Mouse (Mus musculus): Measurements from ENCODE around the gene Lsm4. TPM values are rescaled to one million over a fixed set of nuclear protein-coding genes. Genes with fewer than 3 reads are reported as not detected.

Gene Lsm4
- polyA plus RNA-seq, 1 experiment from 2014 or later = 355 TPM

DNA sequence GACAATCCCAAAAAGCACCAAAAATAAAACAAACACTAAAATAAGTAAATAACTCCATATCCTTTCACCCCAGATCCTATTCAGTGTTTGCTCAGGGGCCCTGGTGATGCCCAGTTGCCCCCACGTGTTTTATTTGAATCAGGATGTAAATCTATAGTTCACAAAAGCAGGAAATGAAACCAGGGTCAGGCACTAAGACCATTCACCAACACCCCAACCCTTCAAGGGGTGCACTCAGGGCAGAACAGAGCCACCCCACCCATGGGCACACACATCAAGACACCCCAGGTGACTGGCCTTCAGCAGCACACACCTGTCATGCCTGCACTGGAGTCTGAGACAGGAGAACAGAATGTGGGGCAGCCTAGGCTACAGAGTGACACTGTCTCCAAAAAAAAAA lies 18.9 kb upstream of the Lsm4 start:
- H3K36me3 ChIP-seq = peaks cover 59% of the 10 kb centered on the region
- peak overlapping the region; percentile 93 for H3K27ac ChIP-seq (replicated peaks)
- H3K4me1 ChIP-seq = peaks cover 68% of the 10 kb centered on the region
- H3K4me3 ChIP-seq = no peak overlapping the region
- DNase-seq (ENCODE audit: low spot score) = no peak
- H3K9me3 ChIP-seq (replicated peaks) = no peaks in the 10 kb centered on the region
- no peaks in the 10 kb centered on the region for H3K27me3 ChIP-seq (ENCODE audit: low read depth, poor library complexity, severe bottlenecking)
- 76% methylated on average over 1 of the region's 1 CpGs for WGBS

DNA sequence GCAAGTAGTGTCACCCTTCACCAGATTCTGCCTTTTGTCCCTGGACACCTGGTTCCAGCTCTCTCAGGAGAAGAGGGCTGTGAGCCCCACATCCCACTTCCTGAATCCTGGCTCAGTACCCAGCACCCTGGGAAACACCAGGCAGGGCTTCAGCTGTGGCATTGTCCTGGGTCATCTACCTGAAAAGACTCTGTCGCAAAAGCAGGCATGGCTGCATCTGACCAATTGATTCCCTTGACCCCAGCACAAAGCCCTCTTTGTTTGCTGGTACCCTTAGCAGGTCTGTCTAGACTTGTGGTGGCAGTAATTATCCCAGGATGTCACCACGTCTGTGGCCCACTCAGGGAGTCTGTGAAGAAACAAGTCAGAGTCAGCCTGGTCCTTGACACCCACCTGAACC lies 17.6 kb upstream of the Lsm4 start:
- H3K9me3 ChIP-seq (replicated peaks) = no peaks in the 10 kb centered on the region
- peak; percentile 40 for DNase-seq (ENCODE audit: low spot score)
- peaks cover 77% of the 10 kb centered on the region for H3K4me1 ChIP-seq
- WGBS = 17% methylated on average over 2 of the region's 2 CpGs
- H3K27me3 ChIP-seq (ENCODE audit: low read depth, poor library complexity, severe bottlenecking) = no peaks in the 10 kb centered on the region
- peaks cover 46% of the 10 kb centered on the region for H3K36me3 ChIP-seq
- H3K27ac ChIP-seq (replicated peaks) = peak overlapping the region; percentile 93
- peak overlapping the region; percentile 34 for H3K4me3 ChIP-seq

DNA sequence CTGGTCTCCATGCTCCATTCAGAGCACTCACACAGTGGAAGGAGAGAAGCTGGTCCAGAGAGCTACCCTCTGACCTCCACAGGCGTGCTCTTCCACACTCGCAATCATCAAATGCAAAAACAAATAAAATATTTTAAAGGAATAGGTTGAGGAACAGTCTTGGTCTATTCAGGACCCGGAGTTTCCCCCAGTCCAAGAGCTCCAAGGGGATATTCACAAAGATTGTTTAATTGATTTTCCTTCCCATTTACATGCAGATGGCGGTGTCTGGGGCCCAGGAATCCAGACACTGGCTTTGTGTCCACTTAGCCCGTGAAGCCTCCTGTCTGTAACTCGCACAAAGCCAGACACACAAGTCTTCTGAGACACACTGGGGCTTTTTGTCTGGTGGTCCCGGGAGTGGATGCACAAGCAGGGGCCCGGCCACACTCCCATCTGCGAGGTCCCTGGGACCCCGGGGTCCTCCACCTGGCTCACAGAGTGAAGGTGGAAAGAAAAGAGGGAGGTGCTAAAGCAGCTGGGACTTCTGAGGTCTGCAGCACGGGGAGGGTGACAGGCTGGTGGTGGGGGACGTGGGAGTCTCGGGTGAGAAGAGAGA lies 16.8 kb upstream of the Lsm4 start:
- WGBS = 44% methylated on average over 13 of the region's 13 CpGs
- Histone ChIP-seq H3K27ac (replicated peaks) (peak overlapping the region; percentile 93), H3K9me3 (replicated peaks) (no peaks in the 10 kb centered on the region), H3K4me1 (peaks cover 82% of the 10 kb centered on the region), H3K36me3 (peaks cover 37% of the 10 kb centered on the region), H3K27me3 (ENCODE audit: low read depth, poor library complexity, severe bottlenecking) (no peaks in the 10 kb centered on the region), H3K4me3 (peak overlapping the region; percentile 34; the same call in 1 of the 2 replicates)
- peak; percentile 60 for DNase-seq (ENCODE audit: low spot score)

DNA sequence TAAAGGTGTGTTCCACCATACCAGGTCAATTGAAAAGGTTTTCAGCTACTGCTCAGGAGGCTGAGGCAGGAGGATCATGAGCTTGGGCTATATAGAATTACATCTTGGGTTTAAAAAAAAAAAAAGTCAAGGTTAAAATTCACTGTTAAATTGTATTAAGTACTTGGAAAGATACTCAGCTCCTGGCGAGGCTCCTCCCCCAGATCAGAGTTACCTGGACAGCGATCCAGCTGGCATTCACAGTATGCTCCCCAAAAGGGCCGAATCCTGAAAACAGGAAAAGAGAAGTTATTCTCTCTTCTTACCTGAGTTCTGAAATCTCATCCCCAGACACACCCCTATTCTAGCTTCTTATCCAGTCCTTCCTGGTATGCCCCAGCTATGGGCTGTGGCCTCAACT lies 15.8 kb upstream of the Lsm4 start:
- H3K9me3 ChIP-seq (replicated peaks) = no peaks in the 10 kb centered on the region
- peaks cover 83% of the 10 kb centered on the region for H3K4me1 ChIP-seq
- no peak for DNase-seq (ENCODE audit: low spot score)
- peak overlapping the region; percentile 93 for H3K27ac ChIP-seq (replicated peaks)
- WGBS = 94% methylated on average over 3 of the region's 3 CpGs
- peak overlapping the region; percentile 77 for H3K4me3 ChIP-seq
- peaks cover 28% of the 10 kb centered on the region for H3K36me3 ChIP-seq
- H3K27me3 ChIP-seq (ENCODE audit: low read depth, poor library complexity, severe bottlenecking) = no peaks in the 10 kb centered on the region

DNA sequence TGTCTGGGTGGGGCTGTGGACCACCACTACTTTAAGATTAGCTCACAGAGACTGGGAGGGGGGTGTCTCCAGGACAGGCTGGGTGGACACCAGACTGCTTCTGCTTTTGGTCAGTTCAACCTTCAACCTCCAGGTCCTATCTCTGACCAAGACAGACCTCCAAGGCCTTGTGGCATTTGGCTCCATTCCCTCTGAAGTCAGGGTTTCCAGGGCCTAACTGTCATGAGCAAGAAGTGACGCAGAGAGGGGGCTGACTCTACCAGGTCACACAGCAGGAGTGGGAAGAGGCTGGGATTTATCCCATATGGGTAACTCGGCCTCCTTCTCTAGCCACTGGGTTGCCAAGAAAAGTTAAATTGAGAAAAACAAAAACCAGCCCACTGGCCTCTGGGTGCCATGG lies 15.3 kb upstream of the Lsm4 start:
- Histone ChIP-seq H3K27me3 (ENCODE audit: low read depth, poor library complexity, severe bottlenecking) (no peaks in the 10 kb centered on the region), H3K36me3 (peaks cover 23% of the 10 kb centered on the region), H3K4me3 (peak overlapping the region; percentile 77), H3K9me3 (replicated peaks) (no peaks in the 10 kb centered on the region), H3K27ac (replicated peaks) (peak overlapping the region; percentile 93), H3K4me1 (peaks cover 78% of the 10 kb centered on the region)
- 81% methylated on average over 2 of the region's 2 CpGs for WGBS
- DNase-seq (ENCODE audit: low spot score) = no peak

DNA sequence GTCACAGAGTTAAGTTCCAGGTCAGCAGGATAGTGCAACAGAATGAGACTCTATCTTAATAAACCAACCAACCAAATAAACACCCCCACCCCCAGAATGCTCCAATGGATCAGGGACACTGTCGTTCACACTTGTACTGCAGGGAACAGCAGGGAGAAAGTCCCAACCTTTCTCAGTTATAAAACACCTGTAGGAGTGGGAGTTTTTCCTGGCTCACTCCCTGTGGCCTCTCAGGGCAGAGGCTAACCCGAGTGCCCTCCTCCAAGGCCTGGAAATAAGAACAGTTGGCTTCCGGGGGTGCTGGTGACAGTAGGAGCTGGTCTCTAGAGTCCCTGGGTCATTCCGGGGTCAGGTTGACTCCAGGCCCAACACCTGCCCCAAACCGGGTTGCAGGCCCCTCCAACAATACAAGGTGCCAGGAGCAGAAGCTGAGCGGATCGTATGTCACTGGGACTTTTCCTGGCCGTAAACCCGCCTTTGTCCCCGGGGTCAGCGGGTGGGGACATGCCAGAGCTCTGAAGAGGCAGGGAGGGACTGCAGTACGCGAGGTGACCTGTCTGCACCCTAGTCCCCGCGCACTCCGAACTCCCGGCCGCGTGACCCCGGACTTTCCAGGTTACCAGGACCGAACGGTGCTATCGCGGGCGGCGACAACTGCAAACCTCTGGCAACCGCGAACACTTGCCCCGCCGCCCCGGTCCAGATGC lies 14.0 kb upstream of the Lsm4 start:
- peak overlapping the region; percentile 93 for H3K27ac ChIP-seq (replicated peaks)
- H3K4me3 ChIP-seq = peak overlapping the region; percentile 77
- WGBS = 1% methylated on average over 31 of the region's 31 CpGs
- no peaks in the 10 kb centered on the region for H3K27me3 ChIP-seq (ENCODE audit: low read depth, poor library complexity, severe bottlenecking)
- peaks cover 14% of the 10 kb centered on the region for H3K36me3 ChIP-seq
- peaks cover 78% of the 10 kb centered on the region for H3K4me1 ChIP-seq
- H3K9me3 ChIP-seq (replicated peaks) = no peaks in the 10 kb centered on the region
- DNase-seq (ENCODE audit: low spot score) = no peak

DNA sequence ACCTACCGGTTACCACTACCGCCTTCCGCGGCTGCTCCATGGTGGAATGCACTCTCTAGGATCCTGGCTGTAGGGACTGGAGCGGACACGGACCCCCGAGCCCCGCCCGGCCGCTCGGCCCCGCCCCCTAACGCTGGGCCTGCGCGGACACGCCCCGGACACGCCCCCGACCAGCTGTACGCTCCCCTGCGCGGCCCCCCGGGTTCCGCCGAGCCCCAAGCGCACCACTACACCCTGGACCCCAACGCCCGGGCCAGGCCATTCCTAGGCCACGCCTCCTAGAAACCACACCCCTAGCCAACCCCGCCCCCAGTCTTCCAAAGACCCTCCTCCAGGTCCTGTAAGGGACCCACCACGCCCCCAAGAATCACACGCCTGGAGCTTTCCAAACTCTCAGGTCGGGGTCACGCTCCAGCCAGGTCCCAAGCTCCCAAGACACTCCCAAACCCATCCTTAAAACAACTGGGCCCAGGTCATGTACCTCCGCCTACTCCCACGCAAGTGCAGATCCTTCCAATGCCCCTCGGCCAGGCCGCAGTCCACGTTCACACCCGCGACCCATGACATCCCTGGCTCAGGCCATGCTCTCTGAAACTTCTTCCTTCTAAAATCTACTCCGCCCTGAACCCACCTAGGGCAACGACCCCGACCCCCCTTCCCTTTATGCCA lies 13.3 kb upstream of the Lsm4 start:
- WGBS = 1% methylated on average over 44 of the region's 44 CpGs
- peak overlapping the region; percentile 93 for H3K27ac ChIP-seq (replicated peaks)
- DNase-seq (ENCODE audit: low spot score) = peak; percentile 96
- no peaks in the 10 kb centered on the region for H3K9me3 ChIP-seq (replicated peaks)
- no peaks in the 10 kb centered on the region for H3K27me3 ChIP-seq (ENCODE audit: low read depth, poor library complexity, severe bottlenecking)
- peaks cover 11% of the 10 kb centered on the region for H3K36me3 ChIP-seq
- H3K4me3 ChIP-seq = peak overlapping the region; percentile 77
- peaks cover 71% of the 10 kb centered on the region for H3K4me1 ChIP-seq

DNA sequence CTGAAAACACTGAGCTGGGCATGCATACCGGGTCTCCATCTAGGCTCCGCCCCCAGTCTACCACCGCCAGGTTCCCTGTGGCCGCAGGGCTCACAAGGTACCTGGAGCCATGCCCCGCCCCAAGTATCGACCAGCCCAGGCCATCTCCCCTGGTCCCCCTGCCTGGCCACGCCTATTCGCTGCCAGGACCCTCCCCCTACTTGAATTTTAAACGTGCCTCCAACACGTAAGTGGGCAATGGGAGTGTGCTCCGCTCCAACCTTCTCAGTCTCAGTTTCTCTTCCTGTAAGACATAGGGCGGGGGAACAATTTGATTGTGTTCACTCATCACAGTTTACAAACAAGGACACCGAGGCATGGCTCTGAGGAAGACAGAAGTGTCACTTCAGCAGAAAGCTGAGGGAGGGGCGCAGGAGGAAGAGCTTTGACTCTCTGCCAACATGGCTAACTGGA lies 12.7 kb upstream of the Lsm4 start, which contains the start of gene Pgpep1:
Gene Pgpep1 (minus strand): TSS at position 116 of the 453 bp plus-strand sequence.
- peak; percentile 49 for DNase-seq (ENCODE audit: low spot score)
- Histone ChIP-seq H3K4me1 (peaks cover 65% of the 10 kb centered on the region), H3K9me3 (replicated peaks) (no peaks in the 10 kb centered on the region), H3K4me3 (peak within 1 kb of the TSS; percentile 77), H3K27me3 (ENCODE audit: low read depth, poor library complexity, severe bottlenecking) (no peaks in the 10 kb centered on the region), H3K36me3 (peaks cover 8% of the 10 kb centered on the region), H3K27ac (replicated peaks) (peak within 1 kb of the TSS; percentile 93)
- 5% methylated on average over 14 of the region's 14 CpGs for WGBS

DNA sequence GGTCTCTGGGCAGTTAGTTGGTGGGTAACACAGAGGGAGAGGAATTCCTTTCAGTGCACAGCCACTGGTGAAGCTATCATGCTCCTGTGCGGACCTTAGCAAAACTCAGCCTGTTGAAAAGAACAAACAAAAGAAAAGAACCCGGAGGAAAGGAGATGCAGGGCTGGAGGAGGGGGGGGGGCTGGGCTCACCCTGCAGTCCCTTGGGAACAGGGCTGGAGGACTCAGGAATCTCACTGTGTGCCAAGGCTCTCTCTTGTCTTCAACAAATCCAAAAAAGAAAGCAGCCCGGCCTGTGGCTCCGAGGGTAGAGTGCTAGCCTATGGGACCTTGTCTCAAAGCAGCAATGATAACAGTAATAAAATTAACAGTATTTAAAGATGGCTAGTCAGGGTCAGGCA lies 9.4 kb upstream of the Lsm4 start:
- no peaks in the 10 kb centered on the region for H3K27me3 ChIP-seq (ENCODE audit: low read depth, poor library complexity, severe bottlenecking)
- peak overlapping the region; percentile 69 for H3K27ac ChIP-seq (replicated peaks)
- H3K9me3 ChIP-seq (replicated peaks) = peaks cover 7% of the 10 kb centered on the region; the same call in 1 of the 2 replicates
- H3K36me3 ChIP-seq = no peaks in the 10 kb centered on the region
- no peak for DNase-seq (ENCODE audit: low spot score)
- WGBS = 56% methylated on average over 4 of the region's 4 CpGs
- no peak overlapping the region for H3K4me3 ChIP-seq
- peaks cover 35% of the 10 kb centered on the region for H3K4me1 ChIP-seq

DNA sequence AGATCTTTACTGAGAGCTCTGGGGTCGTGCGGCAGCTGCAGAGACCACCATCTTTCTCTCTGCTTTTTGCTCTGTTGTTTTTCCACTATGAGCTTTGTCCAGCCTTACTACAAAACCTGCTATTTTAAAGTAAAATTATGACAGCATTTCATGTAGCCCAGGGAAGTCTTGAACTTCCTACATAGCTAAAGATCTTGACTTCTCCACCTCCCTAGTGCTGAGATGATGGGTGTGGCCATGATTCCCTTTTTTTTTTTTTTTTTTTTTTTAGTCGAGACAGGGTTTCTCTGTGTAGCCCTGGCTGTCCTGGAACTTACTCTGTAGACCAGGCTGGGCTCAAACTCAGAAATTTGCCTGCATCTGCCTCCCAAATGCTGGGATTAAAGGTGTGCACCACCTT lies 8.4 kb upstream of the Lsm4 start:
- no peak overlapping the region for H3K27ac ChIP-seq (replicated peaks)
- H3K9me3 ChIP-seq (replicated peaks) = peaks cover 7% of the 10 kb centered on the region; the same call in 1 of the 2 replicates
- H3K4me1 ChIP-seq = peaks cover 25% of the 10 kb centered on the region
- H3K4me3 ChIP-seq = no peak overlapping the region
- 83% methylated on average over 3 of the region's 3 CpGs for WGBS
- no peaks in the 10 kb centered on the region for H3K27me3 ChIP-seq (ENCODE audit: low read depth, poor library complexity, severe bottlenecking)
- no peaks in the 10 kb centered on the region for H3K36me3 ChIP-seq
- DNase-seq (ENCODE audit: low spot score) = no peak

DNA sequence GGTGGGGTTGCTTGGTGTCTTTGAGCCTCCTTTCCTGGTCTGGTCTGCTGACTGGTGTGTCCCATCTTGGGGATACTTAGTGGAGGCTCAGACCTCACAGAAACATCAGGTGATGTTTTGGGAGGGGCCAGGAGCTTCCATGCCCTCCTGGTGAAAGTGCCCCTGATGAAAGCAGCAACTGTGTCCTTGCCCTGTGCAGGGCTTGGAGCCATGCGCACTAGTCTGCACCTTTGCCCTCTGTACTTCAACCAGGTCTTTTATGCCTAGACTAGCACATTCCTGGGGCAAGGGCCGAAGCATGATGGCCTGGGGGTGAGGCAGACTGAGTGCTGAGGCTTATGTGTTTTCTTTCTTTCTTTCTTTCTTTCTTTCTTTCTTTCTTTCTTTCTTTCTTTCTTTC lies 7.4 kb upstream of the Lsm4 start:
- Histone ChIP-seq H3K27me3 (ENCODE audit: low read depth, poor library complexity, severe bottlenecking) (no peaks in the 10 kb centered on the region), H3K4me3 (no peak overlapping the region), H3K36me3 (no peaks in the 10 kb centered on the region), H3K4me1 (peaks cover 16% of the 10 kb centered on the region), H3K9me3 (replicated peaks) (peaks cover 7% of the 10 kb centered on the region; the same call in 1 of the 2 replicates), H3K27ac (replicated peaks) (no peak overlapping the region)
- WGBS = 86% methylated on average over 2 of the region's 2 CpGs
- DNase-seq (ENCODE audit: low spot score) = no peak

DNA sequence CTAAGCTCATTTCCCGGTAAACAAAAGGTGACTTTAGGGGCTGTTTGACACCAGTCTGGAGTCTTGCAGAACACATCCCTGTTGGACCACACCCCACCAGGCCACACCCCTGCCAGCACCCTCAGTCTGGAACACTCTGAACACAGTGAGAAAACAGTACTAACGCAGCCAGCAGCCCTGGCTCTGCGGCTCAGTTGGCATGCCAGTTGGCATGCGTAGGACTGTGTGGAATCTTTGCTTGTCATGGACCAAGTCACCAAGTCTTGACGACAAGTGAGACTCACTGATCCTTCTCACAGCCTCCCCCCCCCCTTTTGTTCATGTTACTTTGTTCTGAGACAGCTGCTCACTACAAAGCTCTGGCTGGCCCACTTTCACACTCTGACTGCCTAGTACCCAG lies 6.0 kb upstream of the Lsm4 start:
- no peaks in the 10 kb centered on the region for H3K36me3 ChIP-seq
- 81% methylated on average over 5 of the region's 5 CpGs for WGBS
- no peak for DNase-seq (ENCODE audit: low spot score)

More for the DNA sequence above, 6.0 kb upstream of the Lsm4 start:
- Histone ChIP-seq H3K4me1 (peaks cover 11% of the 10 kb centered on the region), H3K27me3 (ENCODE audit: low read depth, poor library complexity, severe bottlenecking) (no peaks in the 10 kb centered on the region), H3K4me3 (no peak overlapping the region), H3K27ac (replicated peaks) (0 out of 2 replicates have a peak overlapping the region, but pooled peaks have one; percentile 23), H3K9me3 (replicated peaks) (peaks cover 7% of the 10 kb centered on the region; the same call in 1 of the 2 replicates)
